Mouse (Mus musculus) C2C12 (cell line): ENCODE data around the gene Maml1.

Source experiments
- CTCF ChIP-seq: IDR thresholded peaks from one replicate; pipeline ENCODE4 v1.5.1; 2011; ENCODE audit not compliant: control insufficient read depth, insufficient read depth, insufficient read length
- MAX ChIP-seq: IDR thresholded peaks from one replicate; pipeline ENCODE4 v1.6.1; 2011; ENCODE audit warnings: mild to moderate bottlenecking, control low read depth
- MYOG ChIP-seq: IDR thresholded peaks from one replicate; pipeline ENCODE4 v1.6.1; 2011; ENCODE audit not compliant: control insufficient read depth, insufficient read length; ENCODE audit errors: extremely low read depth

GRCm38 (mm10) chr11:50275077-50275476 lies 17.0 kb downstream of the Maml1 start:
- TF ChIP-seq CTCF (no peak), MYOG (no peak), MAX (no peak)
